Mouse (Mus musculus) midbrain, embryonic 12.5 days (tissue): ENCODE data around the gene Olfr1369-ps1. TPM values are rescaled to one million over a fixed set of nuclear protein-coding genes. Genes with fewer than 3 reads are reported as not detected.
A peak's percentile ranks its signal among the peaks of the same experiment; 100 is the strongest.
"Not testable (repeated sequence)": the region's sequence is repeated elsewhere in the genome, so short reads cannot be mapped to it uniquely, and the experiment has no call there.

Experiments used
- ATAC-seq: fragments of 200-750 bp; cut with Nextera tagmentation; 2 replicates; pipeline ENCODE4 v1.8.0; 2017; ENCODE audit warnings: low read depth, moderate TSS enrichment, moderate library complexity; ENCODE audit not compliant: low FRiP score
- H3K27ac ChIP-seq: fragments of 300-500 bp; sonication (generic); replicated peaks from 2 replicates; pipeline ENCODE4 v1.5.1; 2016; ENCODE audit warnings: mild to moderate bottlenecking
- H3K27me3 ChIP-seq: fragments of 300-500 bp; sonication (generic); 2 replicates; pipeline ENCODE4 v1.6.1; 2016; ENCODE audit warnings: mild to moderate bottlenecking
- H3K36me3 ChIP-seq: fragments of 300-500 bp; sonication (generic); 2 replicates; pipeline ENCODE4 v1.6.1; 2016
- H3K4me1 ChIP-seq: fragments of 300-500 bp; sonication (generic); 2 replicates; pipeline ENCODE4 v1.6.1; 2016
- H3K4me2 ChIP-seq: fragments of 300-500 bp; sonication (generic); replicated peaks from 2 replicates; pipeline ENCODE4 v1.6.1; 2016; ENCODE audit warnings: mild to moderate bottlenecking, moderate library complexity
- H3K4me3 ChIP-seq: fragments of 300-500 bp; sonication (generic); 2 replicates; pipeline ENCODE4 v1.5.1; 2016; ENCODE audit warnings: mild to moderate bottlenecking
- H3K9ac ChIP-seq: fragments of 300-500 bp; sonication (generic); replicated peaks from 2 replicates; pipeline ENCODE4 v1.6.1; 2016; ENCODE audit warnings: mild to moderate bottlenecking, moderate library complexity
- H3K9me3 ChIP-seq: fragments of 300-500 bp; sonication (generic); 2 replicates; pipeline ENCODE4 v1.6.1; 2016; ENCODE audit warnings: mild to moderate bottlenecking
- WGBS: fragments of 180-500 bp; shearing (Covaris S2); methylation state at CpG from one replicate; pipeline ENCODE4 v1.1.7; 2016; 5-methylcytosine and 5-hydroxymethylcytosine counted together
- polyA plus RNA-seq: library from polyadenylated mRNA; unstranded; fragments of >200 nt; fragmentation: Nextera tagmentation; extraction: Ambion mirVana; gene quantifications from 2 replicates; pipeline ENCODE4 v1.2.1, GENCODE M21; 2016

Olfr1369-ps1 gene
- polyA plus RNA-seq, result 0.06 and 0.07 TPM in 2 replicates

DNA sequence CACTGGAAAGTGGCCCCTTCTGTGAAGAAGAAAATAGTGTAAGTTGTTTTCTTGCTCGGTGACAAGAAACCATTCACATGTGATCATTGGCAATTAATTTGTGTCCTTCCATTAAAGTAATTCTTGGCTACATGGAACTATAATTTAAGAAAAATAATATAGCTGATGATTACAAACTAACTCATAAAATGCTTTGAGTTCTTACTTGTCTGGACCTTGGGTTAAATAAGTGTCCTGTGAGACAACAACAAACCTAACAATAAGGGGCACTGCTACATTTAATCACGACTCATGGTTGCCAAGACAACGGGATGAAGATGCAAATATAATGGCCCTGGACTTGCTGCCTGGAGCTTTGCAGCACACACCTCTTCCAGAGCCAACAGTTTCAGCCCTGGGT is at the start of gene Olfr1369-ps1:
Olfr1369-ps1 (plus strand) TSS at position 301 of the 400 bp plus-strand sequence.
- H3K9ac ChIP-seq, H3K36me3 ChIP-seq, H3K4me1 ChIP-seq, H3K4me3 ChIP-seq, H3K27ac ChIP-seq, H3K9me3 ChIP-seq, ATAC-seq, H3K4me2 ChIP-seq, H3K27me3 ChIP-seq: not testable (repeated sequence)
- WGBS, result 69% methylated on average over 3 of the region's 3 CpGs

DNA sequence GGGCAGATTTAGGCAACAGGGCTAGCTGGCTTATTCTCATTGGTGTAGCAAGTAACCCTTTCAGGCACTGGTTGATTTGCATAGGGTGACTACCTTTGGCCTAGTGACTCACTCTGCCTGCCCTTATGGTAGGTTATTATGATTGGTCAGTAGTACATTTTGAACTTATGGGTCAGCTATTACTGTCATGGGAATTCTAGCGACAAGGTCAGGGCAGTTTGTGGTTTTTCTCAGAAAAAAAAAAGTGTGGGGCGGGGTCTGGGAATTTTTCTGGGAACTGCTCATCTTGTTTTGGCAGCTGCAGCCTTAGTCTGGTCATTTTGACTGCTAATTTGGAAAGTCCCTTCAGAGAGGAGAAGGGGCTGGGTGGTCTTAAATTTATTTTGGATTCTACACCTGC is 45.3 kb upstream of the Olfr1369-ps1 start:
- no peak overlapping the region for H3K4me2 ChIP-seq
- no peak overlapping the region for H3K9ac ChIP-seq
- H3K4me3 ChIP-seq, result no peak overlapping the region
- no peaks in the 10 kb centered on the region for H3K9me3 ChIP-seq
- no peaks in the 10 kb centered on the region for H3K36me3 ChIP-seq
- no peak overlapping the region for H3K27ac ChIP-seq
- H3K27me3 ChIP-seq, result no peaks in the 10 kb centered on the region
- 85% methylated on average over 2 of the region's 2 CpGs for WGBS
- H3K4me1 ChIP-seq, result no peaks in the 10 kb centered on the region
- ATAC-seq, result no peak

DNA sequence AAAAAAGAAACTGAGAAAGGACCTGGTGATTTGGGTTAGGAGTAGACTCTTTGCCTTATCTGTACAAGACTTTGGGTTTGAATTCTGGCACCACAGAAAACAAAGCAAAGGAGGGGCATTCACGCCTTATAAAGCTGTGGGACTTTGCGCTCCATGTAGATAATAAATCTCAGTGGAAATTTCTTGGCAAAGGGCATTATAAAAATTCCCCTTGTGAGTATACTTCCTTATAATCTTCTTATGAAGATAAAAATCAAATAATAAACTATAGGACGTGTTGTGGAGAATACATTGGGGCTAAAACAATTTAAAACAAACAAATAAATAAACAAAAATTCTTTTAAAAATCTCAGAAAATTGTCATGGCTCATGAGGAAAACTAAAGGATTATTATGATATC is 36.4 kb upstream of the Olfr1369-ps1 start, which contains the start of gene Olfr1370:
Olfr1370 (minus strand) TSS at position 101 of the 400 bp plus-strand sequence.
- no peaks in the 10 kb centered on the region for H3K27me3 ChIP-seq
- H3K27ac ChIP-seq, result no peak within 1 kb of the TSS
- no peak within 1 kb of the TSS for H3K9ac ChIP-seq
- no peak within 1 kb of the TSS for H3K4me3 ChIP-seq
- no peak within 1 kb of the TSS for H3K4me2 ChIP-seq
- no peak for ATAC-seq
- 85% methylated on average over 3 of the region's 3 CpGs for WGBS
- no peaks in the 10 kb centered on the region for H3K4me1 ChIP-seq
- no peaks in the 10 kb centered on the region for H3K9me3 ChIP-seq
- no peaks in the 10 kb centered on the region for H3K36me3 ChIP-seq

DNA sequence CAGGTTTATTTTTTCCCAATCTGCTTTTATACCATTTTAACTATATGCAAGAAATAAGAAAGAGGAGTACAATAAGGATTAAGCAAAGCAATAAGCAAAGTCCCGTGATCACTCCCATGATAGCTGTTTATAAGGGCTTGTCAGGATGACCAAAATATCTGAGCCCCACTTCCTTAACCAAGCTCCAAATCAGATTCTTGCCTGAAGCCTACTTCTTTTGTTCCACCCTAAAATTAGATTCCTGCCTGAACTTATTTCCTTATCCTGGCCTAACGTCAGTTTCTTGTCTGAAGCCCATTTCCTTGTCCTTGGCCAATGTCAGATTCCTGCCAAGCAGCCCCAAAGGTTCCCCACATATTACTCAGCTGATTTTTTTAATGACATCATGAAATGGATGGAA is 28.6 kb upstream of the Olfr1369-ps1 start:
- ATAC-seq, result no peak
- no peak overlapping the region for H3K4me2 ChIP-seq

DNA sequence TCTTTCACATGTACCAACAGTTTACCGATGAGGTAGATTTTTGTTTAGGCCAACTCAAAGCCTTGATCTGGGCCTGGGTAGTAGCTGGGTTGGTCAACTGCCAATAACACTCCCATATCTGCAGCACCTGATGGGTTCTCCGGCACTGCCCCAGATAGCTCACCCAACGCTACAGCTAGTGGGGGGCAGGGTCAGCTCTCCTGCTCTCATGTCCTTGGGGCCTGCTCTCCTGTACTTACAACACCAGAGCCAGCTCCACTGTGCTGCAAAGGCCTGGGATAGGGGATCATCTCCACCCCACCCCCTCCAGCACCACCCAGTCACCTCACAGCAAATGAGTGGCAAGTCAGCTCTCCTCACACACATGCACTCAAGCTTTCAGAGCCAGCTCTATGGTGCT is 1.5 kb upstream of the Olfr1369-ps1 start:
- no peaks in the 10 kb centered on the region for H3K9me3 ChIP-seq
- ATAC-seq, result no peak
- no peaks in the 10 kb centered on the region for H3K4me1 ChIP-seq
- H3K27me3 ChIP-seq, result no peaks in the 10 kb centered on the region
- WGBS, result 94% methylated on average over 3 of the region's 3 CpGs
- H3K4me2 ChIP-seq, result no peak overlapping the region
- no peak overlapping the region for H3K27ac ChIP-seq
- H3K4me3 ChIP-seq, result no peak overlapping the region
- no peak overlapping the region for H3K9ac ChIP-seq
- H3K36me3 ChIP-seq, result no peaks in the 10 kb centered on the region

More for the DNA sequence above, 28.6 kb upstream of the Olfr1369-ps1 start:
- H3K27me3 ChIP-seq, result no peaks in the 10 kb centered on the region
- no peaks in the 10 kb centered on the region for H3K4me1 ChIP-seq
- no peak overlapping the region for H3K4me3 ChIP-seq
- WGBS, result 74% methylated on average over 2 of the region's 2 CpGs
- no peaks in the 10 kb centered on the region for H3K9me3 ChIP-seq
- no peak overlapping the region for H3K27ac ChIP-seq
- no peaks in the 10 kb centered on the region for H3K36me3 ChIP-seq
- no peak overlapping the region for H3K9ac ChIP-seq

DNA sequence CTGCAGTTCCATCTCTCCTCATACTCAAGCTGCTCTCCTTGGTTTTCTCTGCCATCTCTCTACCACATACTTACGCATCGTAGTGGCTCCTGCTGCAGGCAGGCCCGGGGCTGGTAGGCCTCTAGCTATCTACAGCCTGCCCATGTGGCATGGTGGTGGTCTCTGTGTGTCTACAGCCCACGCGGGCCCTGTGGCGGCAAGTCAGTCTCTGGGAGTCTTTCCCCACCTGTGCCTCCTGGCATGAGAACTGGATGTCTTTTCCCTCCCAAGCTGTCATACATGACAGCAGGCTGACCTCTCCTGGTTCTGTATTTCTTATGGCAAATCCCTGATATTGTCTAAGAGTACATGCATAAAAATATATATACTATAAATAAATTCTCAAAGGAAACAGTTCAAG is 842 bp upstream of the Olfr1369-ps1 start:
- no peaks in the 10 kb centered on the region for H3K36me3 ChIP-seq
- no peak for ATAC-seq
- H3K4me1 ChIP-seq, result no peaks in the 10 kb centered on the region
- 93% methylated on average over 6 of the region's 6 CpGs for WGBS
- H3K27ac ChIP-seq, result no peak overlapping the region
- no peak overlapping the region for H3K9ac ChIP-seq
- H3K4me3 ChIP-seq, result no peak overlapping the region
- H3K9me3 ChIP-seq, result no peaks in the 10 kb centered on the region
- no peaks in the 10 kb centered on the region for H3K27me3 ChIP-seq
- no peak overlapping the region for H3K4me2 ChIP-seq

DNA sequence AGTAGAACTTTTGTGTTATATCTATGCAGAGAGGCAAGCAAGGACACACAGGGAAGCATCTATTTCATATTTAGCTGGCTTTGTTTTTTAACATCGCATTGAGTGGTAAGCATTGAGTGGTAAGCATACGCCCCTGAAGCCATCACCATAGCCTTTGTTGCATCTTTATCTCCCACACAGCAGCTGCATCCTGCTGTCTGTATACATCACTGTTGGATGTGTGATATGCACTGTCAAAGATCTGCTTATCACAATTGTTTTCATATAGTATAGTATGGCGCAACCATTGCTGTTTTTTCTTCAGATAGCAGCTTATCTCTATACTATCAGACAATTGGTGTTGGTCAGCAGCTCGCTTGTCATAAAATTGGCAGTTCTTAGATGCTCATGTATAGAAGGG is 2.8 kb downstream of the Olfr1369-ps1 start:
- Histone ChIP-seq H3K4me2 (no peak overlapping the region), H3K36me3 (no peaks in the 10 kb centered on the region), H3K27me3 (no peaks in the 10 kb centered on the region), H3K4me3 (no peak overlapping the region), H3K9ac (no peak overlapping the region), H3K9me3 (no peaks in the 10 kb centered on the region), H3K4me1 (no peaks in the 10 kb centered on the region), H3K27ac (no peak overlapping the region)
- 88% methylated on average over 4 of the region's 4 CpGs for WGBS
- ATAC-seq, result no peak

DNA sequence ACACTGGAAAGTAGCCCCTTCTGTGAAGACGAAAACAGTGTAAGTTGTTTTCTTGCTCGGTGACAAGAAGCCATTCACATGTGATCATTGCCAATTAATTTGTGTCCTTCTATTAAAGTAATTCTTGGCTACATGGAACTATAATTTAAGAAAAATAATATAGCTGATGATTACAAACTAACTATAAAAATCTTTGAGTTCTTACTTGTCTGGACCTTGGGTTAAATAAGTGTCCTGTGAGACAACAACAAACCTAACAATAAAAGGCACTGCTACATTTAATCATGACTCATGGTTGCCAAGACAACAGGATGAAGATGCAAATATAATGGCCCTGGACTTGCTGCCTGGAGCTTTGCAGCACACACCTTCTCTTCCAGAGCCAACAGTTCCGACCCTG is 18.1 kb downstream of the Olfr1369-ps1 start, which contains the start of gene Olfr263:
Olfr263 (plus strand) TSS at position 301 of the 400 bp plus-strand sequence.
- not testable (repeated sequence) for H3K9ac ChIP-seq, H3K4me2 ChIP-seq, H3K27ac ChIP-seq, H3K4me3 ChIP-seq, H3K4me1 ChIP-seq, ATAC-seq, H3K27me3 ChIP-seq, H3K9me3 ChIP-seq, H3K36me3 ChIP-seq
- 83% methylated on average over 3 of the region's 3 CpGs for WGBS

DNA sequence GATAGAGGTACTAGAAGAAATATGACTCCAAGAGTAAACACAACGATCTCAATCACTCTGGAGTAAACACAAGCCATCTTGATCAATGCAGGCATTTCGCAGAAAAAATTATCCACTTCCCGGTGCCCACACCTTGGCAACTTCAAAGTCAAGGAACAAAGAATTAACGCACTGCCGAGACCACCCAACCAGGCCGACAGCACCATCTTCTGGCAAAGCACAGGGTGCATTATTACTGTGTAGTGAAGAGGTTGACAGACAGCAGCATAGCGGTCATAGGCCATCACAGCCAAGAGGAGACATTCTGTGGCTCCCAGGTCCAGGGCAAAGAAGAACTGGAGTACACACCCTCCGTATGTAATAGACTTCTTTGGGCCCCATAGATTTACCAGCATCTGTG is 31.1 kb downstream of the Olfr1369-ps1 start:
- Histone ChIP-seq H3K4me2 (no peak overlapping the region), H3K4me1 (no peaks in the 10 kb centered on the region), H3K4me3 (no peak overlapping the region), H3K36me3 (no peaks in the 10 kb centered on the region), H3K9ac (no peak overlapping the region), H3K9me3 (no peaks in the 10 kb centered on the region), H3K27me3 (no peaks in the 10 kb centered on the region), H3K27ac (no peak overlapping the region)
- no peak for ATAC-seq
- WGBS, result 48% methylated on average over 8 of the region's 8 CpGs

DNA sequence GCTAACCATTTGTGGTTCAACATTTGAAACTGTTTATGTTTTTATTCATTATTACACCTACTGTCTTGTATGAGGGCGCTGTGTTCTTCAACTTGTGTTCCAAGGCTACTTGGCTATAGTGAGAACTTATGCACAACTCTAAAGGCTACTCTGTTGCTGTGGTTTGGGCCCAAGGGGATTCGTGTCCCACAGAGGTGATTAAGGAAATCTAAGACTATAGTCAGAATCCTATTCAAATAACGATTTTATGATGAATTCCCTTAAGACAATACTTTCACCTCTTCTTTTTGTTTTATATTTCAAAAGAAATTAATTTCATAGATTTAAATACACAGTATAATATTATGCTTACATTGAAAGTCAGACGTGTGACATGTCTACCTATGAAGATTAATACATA is 34.5 kb downstream of the Olfr1369-ps1 start, which contains the start of gene Olfr1368:
Olfr1368 (minus strand) TSS at position 101 of the 400 bp plus-strand sequence.
- Histone ChIP-seq H3K9ac (no peak within 1 kb of the TSS), H3K4me2 (no peak within 1 kb of the TSS), H3K27me3 (no peaks in the 10 kb centered on the region), H3K4me1 (no peaks in the 10 kb centered on the region), H3K27ac (no peak within 1 kb of the TSS), H3K9me3 (no peaks in the 10 kb centered on the region), H3K36me3 (no peaks in the 10 kb centered on the region), H3K4me3 (no peak within 1 kb of the TSS)
- 74% methylated on average over 4 of the region's 4 CpGs for WGBS
- no peak for ATAC-seq

DNA sequence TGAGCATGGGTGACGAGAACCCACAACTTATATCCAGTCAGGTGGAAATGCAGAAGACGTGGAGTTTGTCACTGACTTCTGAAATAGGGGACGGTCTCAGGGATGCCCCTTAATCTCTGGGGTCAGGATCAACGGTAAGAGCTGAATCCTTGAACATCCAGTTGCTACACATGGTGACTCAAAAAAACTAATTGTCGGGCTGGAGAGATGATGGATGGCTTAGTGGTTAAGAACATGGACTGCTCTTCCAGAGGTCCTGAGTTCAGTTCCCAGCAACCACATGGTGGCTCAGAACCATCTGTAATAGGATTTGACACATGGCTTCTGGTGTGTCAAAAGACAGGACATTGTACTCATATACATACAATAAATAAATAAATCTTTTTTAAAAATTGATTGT is 44.6 kb downstream of the Olfr1369-ps1 start:
- H3K9me3 ChIP-seq, result no peaks in the 10 kb centered on the region
- 83% methylated on average over 5 of the region's 5 CpGs for WGBS
- no peaks in the 10 kb centered on the region for H3K36me3 ChIP-seq
- no peak overlapping the region for H3K27ac ChIP-seq
- peaks cover 11% of the 10 kb centered on the region; the same call in 1 of the 2 replicates for H3K4me1 ChIP-seq
- no peak overlapping the region for H3K9ac ChIP-seq
- H3K4me2 ChIP-seq, result no peak overlapping the region
- no peak overlapping the region for H3K4me3 ChIP-seq
- 0 out of 2 replicates have a peak, but pooled peaks cover 4% of the 10 kb centered on the region for H3K27me3 ChIP-seq
- ATAC-seq, result no peak

DNA sequence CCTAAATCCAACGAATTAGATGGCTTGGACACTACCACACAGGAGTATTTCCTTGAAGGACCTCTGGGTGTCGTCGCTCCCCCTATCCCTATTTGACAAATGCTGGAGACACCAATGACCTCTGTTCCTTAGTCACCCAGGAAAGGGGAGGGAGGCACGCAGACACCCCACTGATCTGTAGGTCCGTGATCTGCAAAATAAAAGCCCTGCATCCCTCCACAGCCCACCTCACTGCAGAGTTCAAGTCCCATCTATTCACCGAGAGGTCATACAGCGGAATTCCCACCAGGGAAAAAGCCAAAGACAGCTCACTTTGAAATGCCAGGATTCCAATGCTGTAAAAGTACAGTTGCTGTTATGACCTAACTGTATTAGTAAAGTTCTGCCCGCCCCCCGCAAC is 46.8 kb downstream of the Olfr1369-ps1 start:
- H3K4me3 ChIP-seq, result 0 out of 2 replicates have a peak overlapping the region, but pooled peaks have one; percentile 60
- ATAC-seq, result no peak
- H3K4me1 ChIP-seq, result peaks cover 11% of the 10 kb centered on the region; the same call in 1 of the 2 replicates
- peaks cover 7% of the 10 kb centered on the region; the same call in 1 of the 2 replicates for H3K27me3 ChIP-seq
- 3% methylated on average over 9 of the region's 9 CpGs for WGBS
- peak overlapping the region; percentile 83 for H3K4me2 ChIP-seq
- no peak overlapping the region for H3K27ac ChIP-seq
- no peaks in the 10 kb centered on the region for H3K9me3 ChIP-seq
- no peak overlapping the region for H3K9ac ChIP-seq
- no peaks in the 10 kb centered on the region for H3K36me3 ChIP-seq
